Mouse (Mus musculus): ENCODE data around the gene Gm11983. TPM values are rescaled to one million over a fixed set of nuclear protein-coding genes. Genes with fewer than 3 reads are reported as not detected.

Gm11983 gene
- polyA plus RNA-seq (2014; fragmentation: Illumina TruSeq; extraction: RNeasy Lipid Tissue Mini Kit (QIAGEN cat#74804); ENCODE audit: insufficient read depth, low read depth, low replicate concordance) = not detected

DNA sequence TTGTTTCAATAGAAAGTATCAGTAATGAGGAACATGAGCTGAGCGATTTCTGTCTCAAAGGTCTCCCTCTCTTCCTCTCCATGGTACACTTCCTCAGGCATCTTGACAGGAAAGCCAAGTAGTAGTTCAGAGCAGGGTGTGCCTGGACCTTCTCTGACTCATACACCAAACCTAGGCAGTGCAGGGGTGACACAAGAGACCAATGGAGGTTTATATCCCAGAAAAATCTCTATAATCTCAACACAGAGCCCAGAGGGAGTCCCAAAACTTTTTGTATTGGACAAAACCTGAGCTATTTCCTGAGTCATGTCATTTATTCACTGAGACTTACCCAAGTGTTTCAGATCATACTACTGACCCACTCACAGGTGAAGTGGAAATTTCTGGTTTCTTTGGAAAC is at the start of gene Gm11983:
Gene Gm11983, minus strand, starts transcription at position 101 of the 400 bp plus-strand sequence.

Other genes starting within 250 kb of the Gm11983 start
- gene Nacad, start 231.6 kb downstream of the Gm11983 start, polyA plus RNA-seq (2014; fragmentation: Illumina TruSeq; extraction: RNeasy Lipid Tissue Mini Kit (QIAGEN cat#74804); ENCODE audit: insufficient read depth, low read depth, low replicate concordance) = 2.9 TPM
- gene Tbrg4, start 211.6 kb downstream of the Gm11983 start, polyA plus RNA-seq (2014; fragmentation: Illumina TruSeq; extraction: RNeasy Lipid Tissue Mini Kit (QIAGEN cat#74804); ENCODE audit: insufficient read depth, low read depth, low replicate concordance) = 12.1 TPM
- not detected for gene Wap, start 199.0 kb downstream of the Gm11983 start, polyA plus RNA-seq (2014; fragmentation: Illumina TruSeq; extraction: RNeasy Lipid Tissue Mini Kit (QIAGEN cat#74804); ENCODE audit: insufficient read depth, low read depth, low replicate concordance)
- gene Ramp3, start 179.1 kb downstream of the Gm11983 start, polyA plus RNA-seq (2014; fragmentation: Illumina TruSeq; extraction: RNeasy Lipid Tissue Mini Kit (QIAGEN cat#74804); ENCODE audit: insufficient read depth, low read depth, low replicate concordance) = 5.7 TPM
- gene Adcy1, start 225.8 kb upstream of the Gm11983 start, polyA plus RNA-seq (2014; fragmentation: Illumina TruSeq; extraction: RNeasy Lipid Tissue Mini Kit (QIAGEN cat#74804); ENCODE audit: insufficient read depth, low read depth, low replicate concordance) = 0.17 TPM

Measured in lung, adult 10 weeks (tissue).